Mouse (Mus musculus) cortical plate, adult 2 months (tissue): Measurements from ENCODE around the gene Atp13a2.

Experiments used
- CTCF ChIP-seq: fragments of 200-500 bp; IDR thresholded peaks from 2 replicates; pipeline ENCODE4 v1.5.1; 2011; ENCODE audit warnings: mild to moderate bottlenecking, control low read depth, low read length; ENCODE audit not compliant: insufficient read depth; ENCODE audit errors: extremely low read depth
- POLR2A ChIP-seq: fragments of 200-500 bp; IDR thresholded peaks from 2 replicates; pipeline ENCODE4 v1.6.1; 2011; ENCODE audit warnings: mild to moderate bottlenecking, low read length, control low read depth; ENCODE audit not compliant: insufficient read depth; ENCODE audit errors: extremely low read depth

DNA sequence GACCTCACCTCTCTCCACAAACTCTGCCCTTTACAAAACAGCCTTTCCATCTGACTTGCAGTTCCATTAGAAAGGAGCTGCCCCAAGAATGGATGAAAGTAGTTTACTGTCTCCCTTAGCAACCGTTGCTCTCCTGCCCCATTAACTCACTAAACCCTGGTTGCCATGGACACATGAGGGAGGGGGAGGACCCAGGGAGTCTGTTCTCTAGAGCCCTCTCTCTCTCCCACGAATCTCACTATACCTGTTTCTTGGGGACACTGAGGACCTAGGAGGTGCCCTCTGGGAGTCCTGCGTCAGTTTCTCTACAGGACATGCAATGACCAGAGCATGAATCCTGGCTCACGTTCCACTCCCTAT is 62.8 kb downstream of the Atp13a2 start:
- no peak for TF ChIP-seq POLR2A
- no peak for TF ChIP-seq CTCF
